Mouse (Mus musculus): Measurements from ENCODE around the gene Golga4.

- TF ChIP-seq CTCF (IDR thresholded peaks at IDR 0.05; ENCODE audit: insufficient read depth, low read depth, low read length) (no peak), POLR2A (IDR thresholded peaks at IDR 0.05; ENCODE audit: insufficient read depth, low read depth, low read length) (no peak)
Observed at GRCm38 (mm10) chr9:118477961-118478360, 28.1 kb upstream of the Golga4 start, which contains the start of gene Eomes.

Data from olfactory bulb, adult 2 months (tissue).